Mouse (Mus musculus) mouse embryonic stem cell (cell line): Measurements from ENCODE around the gene Lin52.

ENCODE experiments used
- in situ Hi-C, 2 experiments: fragments of 300-500 bp; cut with MboI; formaldehyde crosslinking; loops; 1 replicate in 1 of 2; 3 replicates in 1 of 2; pipeline ENCODE4 v1.14.3; 2019 to 2020; ENCODE audit warnings: low sequenced_read_pairs in 2 of 2, low pct_unique_long_range_greater_than_20kb in 1 of 2, mixed read lengths in 1 of 2; ENCODE audit not compliant: unreplicated experiment in 1 of 2

Gene Lin52

GRCm38 (mm10) chr12:84450718-84451646, at the start of gene Lin52, which contains the start of gene Aldh6a1:
Gene Lin52 (plus strand): TSS chr12:84451422.
Gene Aldh6a1 (minus strand): TSS chr12:84451004.
- in situ Hi-C loops: no loop called here

GRCm38 (mm10) chr12:84402923-84403322, 48.3 kb upstream of the Lin52 start:
- in situ Hi-C loops: no loop called here

- in situ Hi-C loops: no loop called here
These were observed 46.7 kb upstream of the Lin52 start for GRCm38 (mm10) chr12:84404541-84404940.

- in situ Hi-C loops: no loop called here
These were observed 44.0 kb upstream of the Lin52 start for GRCm38 (mm10) chr12:84407259-84407658.

GRCm38 (mm10) chr12:84407874-84408818, 43.1 kb upstream of the Lin52 start:
- in situ Hi-C loops: no loop called here

- in situ Hi-C loops: no loop called here
These were observed 42.3 kb upstream of the Lin52 start, which contains the start of the genes Entpd5 and Bbof1 for GRCm38 (mm10) chr12:84408819-84409507. Gene Entpd5 (minus strand): TSS chr12:84409029. Gene Bbof1 (plus strand): TSS chr12:84409071.

GRCm38 (mm10) chr12:84416834-84417604, 34.2 kb upstream of the Lin52 start, which contains the start of gene Rnf113a2:
Gene Rnf113a2 (plus strand): TSS chr12:84417196.
- in situ Hi-C loops: no loop called here

- in situ Hi-C loops: no loop called here
These were observed 33.7 kb upstream of the Lin52 start for GRCm38 (mm10) chr12:84417605-84417922.

- in situ Hi-C loops: no loop called here
These were observed 27.2 kb upstream of the Lin52 start for GRCm38 (mm10) chr12:84423990-84424389.

GRCm38 (mm10) chr12:84429825-84430224, 21.4 kb upstream of the Lin52 start:
- in situ Hi-C loops: no loop called here

- in situ Hi-C loops: no loop called here
These were observed 12.5 kb upstream of the Lin52 start for GRCm38 (mm10) chr12:84438697-84439096.

- in situ Hi-C loops: no loop called here
These were observed 8.7 kb upstream of the Lin52 start for GRCm38 (mm10) chr12:84442526-84442925.

- in situ Hi-C loops: no loop called here
These were observed 3.8 kb upstream of the Lin52 start for GRCm38 (mm10) chr12:84447386-84447785.

- in situ Hi-C loops: no loop called here
These were observed 3.0 kb upstream of the Lin52 start for GRCm38 (mm10) chr12:84448181-84448580.

GRCm38 (mm10) chr12:84449887-84450286, 1.3 kb upstream of the Lin52 start:
- in situ Hi-C loops: no loop called here

- in situ Hi-C loops: no loop called here
These were observed 888 bp upstream of the Lin52 start for GRCm38 (mm10) chr12:84450351-84450717.

- in situ Hi-C loops: no loop called here
These were observed 579 bp downstream of the Lin52 start for GRCm38 (mm10) chr12:84451801-84452200.

- in situ Hi-C loops: no loop called here
These were observed 5.7 kb downstream of the Lin52 start for GRCm38 (mm10) chr12:84456911-84457310.
